Mouse (Mus musculus): ENCODE data around the gene Clec2d.

Clec2d gene

DNA sequence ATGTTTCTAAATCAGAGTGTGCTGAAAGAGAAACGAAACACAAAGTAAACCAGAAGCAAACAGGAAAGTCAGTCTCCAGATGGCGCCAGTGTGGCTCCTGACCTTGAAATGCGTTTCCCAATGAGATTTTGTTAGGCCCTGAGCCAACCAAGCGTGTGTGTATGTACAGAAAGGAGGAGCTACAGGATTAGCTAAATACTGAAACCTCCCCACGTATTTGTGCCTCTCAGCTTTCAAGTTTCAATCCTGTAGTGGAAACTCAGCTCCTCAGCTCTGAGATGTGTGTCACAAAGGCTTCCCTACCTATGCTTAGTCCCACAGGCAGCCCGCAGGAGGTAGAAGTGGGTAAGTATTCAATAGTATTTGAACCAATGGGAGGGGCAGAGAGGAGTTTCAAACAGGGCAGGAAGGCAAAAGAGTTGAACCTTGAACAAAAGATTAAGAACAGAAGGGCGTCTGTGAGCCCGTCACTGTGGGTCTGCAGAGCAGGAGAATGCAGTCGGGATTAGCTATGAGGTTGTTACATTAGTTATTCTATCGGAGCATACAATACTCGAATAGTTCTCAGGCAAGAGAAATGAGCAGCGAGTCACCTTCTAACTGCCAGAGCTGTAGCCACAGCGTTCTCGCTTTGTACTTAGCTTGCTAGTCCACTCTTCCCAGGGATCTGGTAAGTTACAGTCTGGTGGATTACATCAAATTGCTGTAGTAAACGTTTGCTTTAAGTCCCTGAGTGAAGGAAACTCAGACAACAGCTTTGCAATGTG lies at the start of gene Clec2d:
Gene Clec2d (plus strand): TSS at position 213 of the 767 bp plus-strand sequence.
- in situ Hi-C loops (cut with MboI, MseI), result loop anchor here in 1 of 2 experiments (5.0 kb wide), 1 partner anchor 52 kb away; no protein-coding TSS in a partner anchor

DNA sequence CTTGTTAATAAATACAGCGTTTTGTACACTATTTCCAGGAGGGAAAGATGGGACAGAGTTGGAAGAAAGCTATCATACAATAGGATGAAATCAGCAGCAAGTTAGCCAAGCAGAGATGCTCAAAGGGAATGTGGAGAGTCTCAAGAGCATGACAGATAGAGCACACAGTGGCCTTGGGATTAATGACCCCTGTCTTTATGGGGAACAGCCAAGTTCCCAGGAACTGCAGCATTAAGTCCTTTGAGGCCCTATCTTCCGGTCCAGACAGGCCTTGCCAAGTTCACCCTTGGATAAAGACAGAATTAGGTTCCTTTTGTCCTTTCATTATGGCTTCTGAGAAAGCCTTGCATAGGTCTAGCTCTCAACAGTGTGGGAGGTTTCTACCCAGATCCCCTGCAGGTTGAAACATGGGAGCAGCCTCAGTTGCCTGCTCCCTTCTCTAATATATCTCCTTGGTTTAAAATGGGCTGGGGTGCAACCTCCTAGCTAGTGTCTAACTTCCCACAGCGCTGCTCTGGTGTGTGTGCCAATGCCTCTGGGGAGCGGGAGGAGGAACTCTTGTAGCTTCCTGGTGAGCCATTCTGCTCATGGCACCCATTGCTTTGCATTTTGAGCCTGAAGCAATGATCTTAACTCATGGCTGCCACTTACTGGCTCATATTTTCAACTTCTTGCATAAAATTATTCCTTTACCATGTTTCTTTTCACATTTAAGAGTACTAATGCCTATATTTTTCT lies 47.6 kb upstream of the Clec2d start:
- in situ Hi-C loops (cut with MboI, MseI), result loop anchor here in 1 of 2 experiments (10.0 kb wide), 1 partner anchor 1302 kb away; no protein-coding TSS in a partner anchor

- in situ Hi-C loops (cut with MboI, MseI), result loop anchor here in 1 of 2 experiments (10.0 kb wide), 1 partner anchor 422 kb away; the partner anchor contains the start of gene Klrb1
Measured at GRCm38 (mm10) chr6:129146812-129147211, 33.6 kb upstream of the Clec2d start.

DNA sequence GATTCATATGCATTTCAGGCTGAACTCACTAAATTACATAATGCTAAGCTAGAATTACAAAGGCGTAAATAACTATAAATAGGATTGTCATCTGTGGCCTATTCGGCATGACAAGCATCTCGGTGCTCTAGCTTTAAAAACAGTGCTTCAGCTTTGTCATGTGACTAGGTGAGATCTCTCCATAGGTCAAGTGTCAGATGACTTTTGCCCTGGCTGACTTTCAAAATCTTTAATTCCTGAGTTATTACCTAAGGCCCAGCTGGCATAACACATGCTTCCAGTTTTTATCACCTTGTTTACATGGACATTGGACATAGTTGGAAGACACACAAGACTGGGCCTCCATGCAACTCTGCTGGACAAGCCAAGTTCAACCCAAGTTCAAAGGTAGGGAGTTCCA lies 20.3 kb upstream of the Clec2d start:
- in situ Hi-C loops (cut with MboI, MseI), result no loop called here

- in situ Hi-C loops (cut with MboI, MseI), result no loop called here
Measured at GRCm38 (mm10) chr6:129161136-129161535, 19.3 kb upstream of the Clec2d start.

- in situ Hi-C loops (cut with MboI, MseI), result no loop called here
Measured at GRCm38 (mm10) chr6:129161951-129162350, 18.5 kb upstream of the Clec2d start.

DNA sequence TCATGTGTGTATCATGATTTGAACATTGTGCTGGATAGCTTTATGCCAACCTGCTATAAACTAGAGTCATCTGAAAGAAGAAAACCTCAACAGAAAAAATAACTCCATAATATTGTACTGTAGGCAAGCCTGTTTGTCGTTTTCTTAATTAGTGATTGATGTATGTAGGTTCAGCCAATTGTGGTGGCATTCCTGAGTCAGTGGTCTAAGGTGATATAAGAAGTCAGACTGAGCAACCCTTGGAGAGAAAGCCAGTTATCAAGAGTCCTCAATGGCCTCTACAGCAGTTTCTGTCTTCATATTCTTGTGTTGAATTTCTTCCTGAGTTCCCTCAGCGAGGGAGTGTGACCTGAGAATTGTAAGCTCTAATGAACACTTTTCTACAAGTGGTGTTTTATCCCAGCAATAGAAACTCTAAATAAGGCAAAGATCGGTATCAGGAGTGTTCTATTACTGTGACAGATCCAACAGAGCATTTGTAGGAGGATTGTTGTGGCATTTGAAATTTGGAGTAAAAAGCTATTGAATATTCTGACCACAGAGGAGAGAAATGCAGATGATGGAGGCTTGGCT lies 17.7 kb upstream of the Clec2d start:
- in situ Hi-C loops (cut with MboI, MseI), result no loop called here

DNA sequence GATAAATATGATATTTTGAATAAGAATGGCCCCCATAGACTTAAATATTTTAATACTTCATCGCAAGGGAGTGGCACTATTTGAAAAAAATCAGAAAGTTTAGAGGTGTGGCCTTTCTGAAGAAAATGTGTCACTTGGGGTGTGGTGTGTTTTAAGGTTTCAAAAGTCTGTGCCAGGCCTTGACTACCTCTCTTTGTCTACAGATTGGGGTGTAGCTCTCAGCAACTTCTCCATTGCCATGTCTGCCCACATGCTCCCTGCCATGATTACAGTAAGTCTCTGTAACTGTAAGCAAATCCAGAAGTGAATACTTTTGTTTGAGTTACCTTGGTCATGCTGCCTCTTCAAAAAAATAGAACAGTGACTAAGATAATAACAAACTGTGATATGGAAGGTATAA lies 16.8 kb upstream of the Clec2d start:
- in situ Hi-C loops (cut with MboI, MseI), result no loop called here

DNA sequence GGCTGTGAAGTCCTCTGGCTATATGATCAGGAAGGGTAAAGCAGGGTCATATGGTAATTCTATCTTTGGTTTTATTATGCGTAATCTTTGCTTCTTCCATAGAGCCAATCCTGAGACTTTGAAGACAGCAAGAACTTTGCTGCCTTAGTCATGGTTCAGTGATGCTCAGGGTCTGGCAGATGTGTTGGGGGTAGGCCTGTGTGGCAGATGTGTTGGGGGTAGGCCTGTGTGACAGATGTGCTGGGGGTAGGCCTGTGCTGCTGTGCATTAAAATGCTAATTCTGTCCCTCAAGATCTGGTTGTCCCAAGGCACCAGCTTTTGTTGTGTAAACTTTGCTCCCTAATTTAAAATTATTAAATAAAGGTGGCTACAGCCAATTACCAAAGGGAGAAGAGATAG lies 9.5 kb upstream of the Clec2d start:
- in situ Hi-C loops (cut with MboI, MseI), result loop anchor here (5.0 to 10.0 kb wide), 3 partner anchors 74 to 316 kb away; no protein-coding TSS in a partner anchor

DNA sequence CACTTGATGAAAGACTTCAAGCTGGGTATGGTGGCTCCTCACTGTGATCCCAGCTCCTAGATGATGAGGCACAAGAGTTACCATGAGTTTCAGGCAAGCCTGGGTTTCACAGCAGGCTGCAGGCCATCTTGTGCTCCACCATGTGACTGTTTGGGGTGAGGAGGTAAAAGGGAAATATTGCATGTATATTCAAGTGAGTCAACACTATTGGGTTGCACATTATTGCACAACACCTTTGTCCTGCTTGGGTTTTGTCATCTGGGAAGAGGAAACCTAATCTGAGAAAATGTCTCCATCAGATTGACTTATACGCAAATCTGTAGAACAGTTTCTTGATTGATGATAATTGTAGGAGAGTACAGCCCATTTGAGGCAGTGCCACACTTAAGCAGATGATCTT lies 8.7 kb upstream of the Clec2d start:
- in situ Hi-C loops (cut with MboI, MseI), result loop anchor here (5.0 to 10.0 kb wide), 3 partner anchors 74 to 317 kb away; no protein-coding TSS in a partner anchor

- in situ Hi-C loops (cut with MboI, MseI), result loop anchor here (5.0 to 10.0 kb wide), 3 partner anchors 78 to 320 kb away; no protein-coding TSS in a partner anchor
Measured at GRCm38 (mm10) chr6:129174836-129175235, 5.6 kb upstream of the Clec2d start.

- in situ Hi-C loops (cut with MboI, MseI), result loop anchor here (10.0 kb wide), 1 partner anchor 321 kb away; no protein-coding TSS in a partner anchor
Measured at GRCm38 (mm10) chr6:129175612-129176011, 4.8 kb upstream of the Clec2d start.

- in situ Hi-C loops (cut with MboI, MseI), result loop anchor here (10.0 kb wide), 1 partner anchor 322 kb away; no protein-coding TSS in a partner anchor
Measured at GRCm38 (mm10) chr6:129176621-129177020, 3.8 kb upstream of the Clec2d start.

GRCm38 (mm10) chr6:129179281-129179680 lies 1.1 kb upstream of the Clec2d start:
- in situ Hi-C loops (cut with MboI, MseI), result loop anchor here (10.0 kb wide), 1 partner anchor 324 kb away; no protein-coding TSS in a partner anchor

DNA sequence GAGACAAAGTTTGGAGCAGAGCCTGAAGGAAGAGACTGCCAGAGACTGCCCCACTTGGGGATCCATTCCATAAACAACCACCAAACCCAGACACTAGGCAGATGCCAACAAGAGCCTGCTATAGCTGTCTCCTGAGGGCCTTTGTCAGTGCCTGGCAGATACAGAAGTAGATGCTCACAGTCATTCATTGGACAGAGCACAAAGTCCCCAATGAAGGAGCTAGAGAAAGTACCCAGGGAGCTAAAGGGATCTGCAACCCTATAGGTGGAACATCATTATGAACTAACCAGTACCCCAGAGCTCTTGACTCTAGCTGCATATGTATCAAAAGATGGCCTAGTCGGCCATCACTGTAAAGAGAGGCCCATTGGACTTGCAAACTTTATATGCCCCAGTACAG lies 584 bp upstream of the Clec2d start:
- in situ Hi-C loops (cut with MboI, MseI), result loop anchor here (5.0 to 10.0 kb wide), 2 partner anchors 52 to 325 kb away; no protein-coding TSS in a partner anchor

DNA sequence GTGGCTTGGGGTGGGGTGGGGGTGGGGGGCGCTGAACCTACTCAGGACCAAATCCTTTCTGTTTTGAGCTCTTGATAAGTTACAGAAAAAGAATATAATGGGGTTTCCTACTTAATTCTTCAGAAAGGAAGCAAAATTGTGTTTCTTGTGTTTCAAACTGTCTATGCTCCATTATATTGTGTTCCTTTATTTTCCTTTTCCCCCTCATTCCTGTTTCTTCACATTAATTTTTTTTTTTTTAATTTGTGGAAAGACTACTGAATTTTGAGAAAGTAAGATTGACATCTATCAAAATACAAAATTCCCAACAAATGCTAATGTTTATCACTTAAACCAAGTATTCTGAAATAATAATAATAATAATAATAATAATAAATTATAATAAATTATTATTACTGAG lies 834 bp downstream of the Clec2d start:
- in situ Hi-C loops (cut with MboI, MseI), result loop anchor here in 1 of 2 experiments (5.0 kb wide), 1 partner anchor 51 kb away; no protein-coding TSS in a partner anchor

DNA sequence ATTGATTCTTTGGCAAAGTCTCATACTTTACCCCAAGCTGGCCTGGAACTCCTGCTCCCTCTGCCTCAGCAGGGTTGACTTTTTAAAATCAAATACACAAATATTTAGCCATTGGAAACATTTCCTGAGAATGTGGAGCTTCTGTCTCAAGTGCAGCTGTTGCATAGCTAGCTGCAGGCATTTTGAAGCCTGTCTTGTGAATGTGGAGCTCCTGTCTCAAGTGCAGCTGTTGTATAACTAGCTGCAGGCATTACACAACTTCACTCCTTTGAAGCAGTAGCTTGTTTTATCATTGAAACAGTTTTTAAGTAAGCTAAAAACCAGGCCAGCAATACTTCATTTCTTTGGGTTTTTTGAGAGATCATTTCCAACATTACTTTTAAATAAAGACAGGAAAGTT lies 1.3 kb downstream of the Clec2d start:
- in situ Hi-C loops (cut with MboI, MseI), result loop anchor here in 1 of 2 experiments (5.0 kb wide), 1 partner anchor 51 kb away; no protein-coding TSS in a partner anchor

DNA sequence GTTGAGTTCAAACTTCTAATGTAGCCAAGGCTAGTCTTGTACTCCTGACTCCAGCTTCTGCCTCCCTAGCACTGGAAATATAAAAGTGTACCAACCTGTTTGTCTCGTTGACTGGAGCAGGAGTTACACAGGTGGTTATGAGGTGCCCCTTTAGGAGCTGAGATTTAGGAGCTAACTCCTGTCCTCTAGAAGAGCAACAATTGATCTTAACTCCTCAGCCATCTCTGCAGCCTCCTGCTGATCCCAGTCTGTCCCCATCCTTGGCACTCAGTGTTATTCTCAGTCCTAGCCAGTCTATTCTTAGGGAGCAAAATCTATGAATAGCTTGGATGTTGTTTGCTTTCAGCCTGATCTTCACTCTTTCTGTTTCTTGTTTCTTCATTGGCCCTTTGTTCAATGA lies 2.1 kb downstream of the Clec2d start:
- in situ Hi-C loops (cut with MboI, MseI), result loop anchor here in 1 of 2 experiments (5.0 kb wide), 1 partner anchor 50 kb away; no protein-coding TSS in a partner anchor

DNA sequence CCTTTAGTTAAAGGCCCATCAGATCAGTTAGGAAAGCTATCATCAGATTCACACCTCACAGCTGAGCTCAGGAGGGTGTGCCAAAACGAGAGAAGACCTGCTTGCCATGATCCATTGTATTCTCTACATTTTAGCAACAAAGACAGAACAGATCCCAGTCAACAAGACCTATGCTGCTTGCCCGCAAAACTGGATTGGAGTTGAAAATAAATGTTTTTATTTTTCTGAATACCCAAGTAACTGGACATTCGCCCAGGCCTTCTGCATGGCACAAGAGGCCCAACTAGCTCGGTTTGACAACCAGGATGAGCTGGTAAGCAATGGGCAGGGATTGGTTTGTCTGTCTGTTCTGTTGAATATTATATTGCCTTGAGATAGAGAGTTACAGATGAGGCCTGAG lies 3.6 kb downstream of the Clec2d start:
- in situ Hi-C loops (cut with MboI, MseI), result loop anchor here in 1 of 2 experiments (5.0 kb wide), 1 partner anchor 48 kb away; no protein-coding TSS in a partner anchor

- in situ Hi-C loops (cut with MboI, MseI), result loop anchor here in 1 of 2 experiments (5.0 kb wide), 1 partner anchor 48 kb away; no protein-coding TSS in a partner anchor
Measured at GRCm38 (mm10) chr6:129184788-129185187, 4.4 kb downstream of the Clec2d start.

GRCm38 (mm10) chr6:129186022-129186421 lies 5.6 kb downstream of the Clec2d start:
- in situ Hi-C loops (cut with MboI, MseI), result no loop called here
